Mouse (Mus musculus) intestine, embryonic 14.5 days (tissue): ENCODE data around the gene Mia2. TPM values are rescaled to one million over a fixed set of nuclear protein-coding genes. Genes with fewer than 3 reads are reported as not detected.

Experiments
- ATAC-seq: fragments of 200-750 bp; cut with Nextera tagmentation; replicated peaks from 2 replicates; pipeline ENCODE4 v1.8.0; 2017; ENCODE audit warnings: low read depth, moderate number of reproducible peaks, moderate TSS enrichment, moderate library complexity; ENCODE audit not compliant: low FRiP score, low TSS enrichment
- DNase-seq: peaks from one replicate; pipeline ENCODE4 v3.0.0-alpha.2; 2018; ENCODE audit warnings: low spot score
- H3K27ac ChIP-seq: fragments of 300-500 bp; sonication (generic); 2 replicates; pipeline ENCODE4 v1.5.1; 2014; ENCODE audit warnings: low read depth, mild to moderate bottlenecking, control low read depth
- H3K27me3 ChIP-seq: fragments of 300-500 bp; sonication (generic); replicated peaks from 2 replicates; pipeline ENCODE4 v1.6.1; 2014; ENCODE audit warnings: low read length, control low read depth; ENCODE audit not compliant: control insufficient read depth, insufficient read depth
- H3K36me3 ChIP-seq: fragments of 300-500 bp; sonication (generic); 2 replicates; pipeline ENCODE4 v1.6.1; 2014; ENCODE audit warnings: low read length, control low read depth; ENCODE audit not compliant: control insufficient read depth, insufficient read depth
- H3K4me1 ChIP-seq: fragments of 300-500 bp; sonication (generic); replicated peaks from 2 replicates; pipeline ENCODE4 v1.6.1; 2014; ENCODE audit warnings: low read length, control low read depth, mixed read lengths; ENCODE audit not compliant: control insufficient read depth, insufficient read depth
- H3K4me2 ChIP-seq: fragments of 300-500 bp; sonication (generic); 2 replicates; pipeline ENCODE4 v1.6.1; 2014; ENCODE audit warnings: low read length
- H3K4me3 ChIP-seq: fragments of 300-500 bp; sonication (generic); 2 replicates; pipeline ENCODE4 v1.5.1; 2014; ENCODE audit warnings: low read depth, low read length, control low read depth, mixed read lengths
- H3K9ac ChIP-seq: fragments of 300-500 bp; sonication (generic); 2 replicates; pipeline ENCODE4 v1.6.1; 2014; ENCODE audit warnings: mild to moderate bottlenecking, low read length
- H3K9me3 ChIP-seq: fragments of 300-500 bp; sonication (generic); 2 replicates; pipeline ENCODE4 v1.6.1; 2016; ENCODE audit warnings: low read length, control low read depth; ENCODE audit not compliant: control insufficient read depth
- WGBS: fragments of 180-500 bp; shearing (Covaris S2); extraction: QIAGEN DNeasy Blood & Tissue Kit; methylation state at CpG from one replicate; pipeline ENCODE4 v1.1.7; 2014; 5-methylcytosine and 5-hydroxymethylcytosine counted together
- polyA plus RNA-seq: library from polyadenylated mRNA; unstranded; fragments of >200 nt; fragmentation: Nextera tagmentation; extraction: Ambion mirVana; gene quantifications from 2 replicates; pipeline ENCODE4 v1.2.1, GENCODE M21; 2014

Mia2 gene
- polyA plus RNA-seq, 1 experiment from 2014 or later = 75.2 TPM

- DNase-seq (no peak), ATAC-seq (no peak)
- H3K9ac ChIP-seq = no peak overlapping the region
- H3K4me1 ChIP-seq = no peaks in the 10 kb centered on the region
- no peak overlapping the region for H3K4me3 ChIP-seq
- no peak overlapping the region for H3K4me2 ChIP-seq
- peaks cover 20% of the 10 kb centered on the region for H3K36me3 ChIP-seq
- no peaks in the 10 kb centered on the region for H3K9me3 ChIP-seq
- H3K27ac ChIP-seq = no peak overlapping the region
- no peaks in the 10 kb centered on the region for H3K27me3 ChIP-seq
- 83% methylated on average over 3 of the region's 3 CpGs for WGBS
These were observed 18.6 kb upstream of the Mia2 start for GRCm38 (mm10) chr12:59076996-59077395.

DNA sequence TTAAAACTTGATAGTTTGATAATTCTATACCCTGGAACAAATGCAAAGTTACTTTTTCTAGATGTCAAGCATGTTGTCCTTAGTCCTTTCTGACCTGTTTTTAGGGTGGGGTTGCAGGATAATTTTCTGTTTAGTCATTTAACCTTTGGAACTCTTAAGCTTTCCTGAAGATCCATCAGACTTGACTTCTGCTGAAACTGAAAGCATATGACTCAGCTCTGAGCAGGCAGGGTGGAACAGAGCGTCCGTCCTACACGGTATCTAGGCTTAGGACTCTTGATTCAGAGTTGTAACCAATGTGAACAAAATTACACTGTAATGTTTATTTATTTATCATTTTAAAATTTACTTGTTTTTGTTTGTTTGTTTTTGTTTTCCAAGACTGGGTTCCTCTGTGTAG lies 17.7 kb upstream of the Mia2 start:
- no peak overlapping the region for H3K9ac ChIP-seq
- ATAC-seq (no peak), DNase-seq (no peak)
- peaks cover 13% of the 10 kb centered on the region for H3K36me3 ChIP-seq
- WGBS = 90% methylated on average over 3 of the region's 3 CpGs
- H3K27me3 ChIP-seq = no peaks in the 10 kb centered on the region
- no peaks in the 10 kb centered on the region for H3K9me3 ChIP-seq
- no peaks in the 10 kb centered on the region for H3K4me1 ChIP-seq
- H3K27ac ChIP-seq = no peak overlapping the region
- no peak overlapping the region for H3K4me2 ChIP-seq
- H3K4me3 ChIP-seq = no peak overlapping the region

DNA sequence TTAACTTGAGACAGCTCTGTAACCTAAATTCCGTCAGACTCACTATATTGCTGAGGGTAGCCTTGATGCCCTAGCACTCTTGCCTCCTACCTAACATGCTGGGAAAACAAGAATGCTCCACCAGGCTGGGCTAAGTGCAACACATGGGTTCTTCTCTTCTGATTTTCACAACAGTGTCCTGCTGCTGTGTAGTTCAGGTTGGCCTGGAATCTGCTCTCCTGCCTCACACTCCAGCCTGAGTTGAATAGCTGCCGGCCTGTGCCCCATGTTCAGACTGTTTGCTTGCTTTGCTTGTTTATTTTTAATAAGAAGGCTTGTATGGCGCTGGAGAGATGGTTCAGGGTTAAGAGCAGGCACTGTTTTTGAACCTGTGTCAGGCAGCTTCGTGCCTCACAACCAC lies 15.1 kb upstream of the Mia2 start:
- H3K4me2 ChIP-seq = no peak overlapping the region
- no peaks in the 10 kb centered on the region for H3K27me3 ChIP-seq
- WGBS = 81% methylated on average over 4 of the region's 4 CpGs
- no peak for DNase-seq
- H3K36me3 ChIP-seq = no peaks in the 10 kb centered on the region
- no peaks in the 10 kb centered on the region for H3K4me1 ChIP-seq
- no peaks in the 10 kb centered on the region for H3K9me3 ChIP-seq
- ATAC-seq = no peak
- no peak overlapping the region for H3K4me3 ChIP-seq
- H3K9ac ChIP-seq = no peak overlapping the region
- no peak overlapping the region for H3K27ac ChIP-seq

- Histone ChIP-seq H3K9me3 (no peaks in the 10 kb centered on the region), H3K36me3 (no peaks in the 10 kb centered on the region), H3K4me1 (no peaks in the 10 kb centered on the region), H3K27ac (no peak overlapping the region), H3K9ac (no peak overlapping the region), H3K27me3 (no peaks in the 10 kb centered on the region), H3K4me2 (no peak overlapping the region), H3K4me3 (no peak overlapping the region)
- DNase-seq (no peak), ATAC-seq (no peak)
- 69% methylated on average over 5 of the region's 5 CpGs for WGBS
These were observed 11.2 kb upstream of the Mia2 start for GRCm38 (mm10) chr12:59084446-59084845.

- H3K27ac ChIP-seq = no peak overlapping the region
- no peak overlapping the region for H3K4me2 ChIP-seq
- DNase-seq (no peak), ATAC-seq (no peak)
- H3K9ac ChIP-seq = no peak overlapping the region
- H3K4me3 ChIP-seq = no peak overlapping the region
- H3K9me3 ChIP-seq = no peaks in the 10 kb centered on the region
- WGBS = 87% methylated on average over 5 of the region's 5 CpGs
- no peaks in the 10 kb centered on the region for H3K4me1 ChIP-seq
- H3K27me3 ChIP-seq = no peaks in the 10 kb centered on the region
- H3K36me3 ChIP-seq = no peaks in the 10 kb centered on the region
These were observed 9.4 kb upstream of the Mia2 start for GRCm38 (mm10) chr12:59086171-59086570.

GRCm38 (mm10) chr12:59093543-59093942 lies 2.1 kb upstream of the Mia2 start:
- H3K9me3 ChIP-seq = no peaks in the 10 kb centered on the region
- H3K4me2 ChIP-seq = no peak overlapping the region
- H3K27me3 ChIP-seq = no peaks in the 10 kb centered on the region
- no peak for ATAC-seq
- H3K9ac ChIP-seq = no peak overlapping the region
- H3K36me3 ChIP-seq = no peaks in the 10 kb centered on the region
- DNase-seq = no peak
- no peak overlapping the region for H3K27ac ChIP-seq
- H3K4me1 ChIP-seq = no peaks in the 10 kb centered on the region
- no peak overlapping the region for H3K4me3 ChIP-seq
- WGBS = 23% methylated on average over 2 of the region's 2 CpGs

DNA sequence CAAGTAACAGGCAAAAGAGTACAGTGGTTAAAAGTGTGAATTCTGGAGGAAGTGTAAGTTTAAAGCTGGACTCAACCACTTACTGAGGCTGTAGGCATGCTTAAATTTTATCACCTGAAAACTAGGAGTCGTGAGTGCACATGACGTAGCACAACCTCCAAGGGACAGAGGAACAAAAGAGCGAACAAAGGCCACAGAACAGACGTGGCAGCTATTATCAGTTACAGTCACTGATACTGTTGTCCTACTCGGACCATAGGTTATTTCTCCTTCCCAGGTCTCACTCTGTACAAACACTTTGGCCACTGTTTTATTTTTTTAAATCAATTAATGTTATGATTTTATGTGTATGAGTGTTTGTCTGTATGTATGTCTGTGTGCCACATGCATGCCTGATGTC lies 9.2 kb downstream of the Mia2 start:
- Histone ChIP-seq H3K9ac (no peak overlapping the region), H3K27ac (no peak overlapping the region), H3K4me1 (no peaks in the 10 kb centered on the region), H3K4me2 (no peak overlapping the region), H3K9me3 (no peaks in the 10 kb centered on the region), H3K36me3 (no peaks in the 10 kb centered on the region), H3K27me3 (no peaks in the 10 kb centered on the region), H3K4me3 (no peak overlapping the region)
- DNase-seq (no peak), ATAC-seq (no peak)
- WGBS = 80% methylated on average over 5 of the region's 5 CpGs

DNA sequence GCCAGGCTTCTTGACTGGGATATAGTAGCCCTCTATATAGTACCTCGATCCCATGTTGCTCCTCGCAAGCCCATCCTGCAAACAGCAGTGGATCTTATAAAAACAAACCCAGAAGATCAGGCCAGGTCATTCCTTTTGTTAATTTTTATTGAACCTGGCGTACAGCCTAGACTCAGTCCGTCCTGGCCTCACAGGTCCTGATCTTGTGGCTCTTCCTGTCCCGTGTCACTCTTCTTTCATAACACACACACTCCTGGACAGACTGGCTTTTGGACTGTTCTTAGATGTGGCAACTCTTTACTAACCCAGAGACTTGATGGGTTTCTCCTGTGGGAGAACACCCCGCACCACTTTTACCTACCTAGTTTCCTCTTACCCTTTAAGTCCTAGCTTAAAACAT lies 10.3 kb downstream of the Mia2 start:
- ATAC-seq (no peak), DNase-seq (no peak)
- no peaks in the 10 kb centered on the region for H3K36me3 ChIP-seq
- no peak overlapping the region for H3K4me2 ChIP-seq
- H3K27ac ChIP-seq = no peak overlapping the region
- WGBS = 74% methylated on average over 6 of the region's 6 CpGs
- H3K9ac ChIP-seq = no peak overlapping the region
- H3K4me1 ChIP-seq = no peaks in the 10 kb centered on the region
- no peaks in the 10 kb centered on the region for H3K9me3 ChIP-seq
- H3K27me3 ChIP-seq = no peaks in the 10 kb centered on the region
- no peak overlapping the region for H3K4me3 ChIP-seq

- DNase-seq (no peak), ATAC-seq (no peak)
- Histone ChIP-seq H3K9ac (no peak overlapping the region), H3K4me3 (no peak overlapping the region), H3K27ac (no peak overlapping the region), H3K9me3 (no peaks in the 10 kb centered on the region), H3K4me1 (no peaks in the 10 kb centered on the region), H3K4me2 (no peak overlapping the region), H3K27me3 (no peaks in the 10 kb centered on the region), H3K36me3 (no peaks in the 10 kb centered on the region)
- 88% methylated on average over 5 of the region's 5 CpGs for WGBS
These were observed 10.9 kb downstream of the Mia2 start for GRCm38 (mm10) chr12:59106491-59106890.
